Mouse (Mus musculus) neural tube, embryonic 14.5 days (tissue): ENCODE results near the gene Igf2bp2. TPM values are rescaled to one million over a fixed set of nuclear protein-coding genes. Genes with fewer than 3 reads are reported as not detected.

Experiments
- ATAC-seq: fragments of 200-750 bp; cut with Nextera tagmentation; 2 replicates; pipeline ENCODE4 v1.8.0; 2017; ENCODE audit warnings: low read depth, mild to moderate bottlenecking, moderate TSS enrichment, moderate library complexity
- H3K27ac ChIP-seq: fragments of 300-500 bp; sonication (generic); 2 replicates; pipeline ENCODE4 v1.5.1; 2014; ENCODE audit warnings: low read depth, mild to moderate bottlenecking, control low read depth, low read length, moderate library complexity, mixed read lengths
- H3K27me3 ChIP-seq: fragments of 300-500 bp; sonication (generic); 2 replicates; pipeline ENCODE4 v1.6.1; 2014; ENCODE audit warnings: low read length; ENCODE audit not compliant: control insufficient read depth, insufficient read depth
- H3K36me3 ChIP-seq: fragments of 300-500 bp; sonication (generic); 2 replicates; pipeline ENCODE4 v1.6.1; 2014; ENCODE audit warnings: low read length, mixed read lengths; ENCODE audit not compliant: control insufficient read depth, insufficient read depth
- H3K4me1 ChIP-seq: fragments of 300-500 bp; sonication (generic); 2 replicates; pipeline ENCODE4 v1.6.1; 2014; ENCODE audit warnings: low read length; ENCODE audit not compliant: control insufficient read depth, insufficient read depth
- H3K4me2 ChIP-seq: fragments of 300-500 bp; sonication (generic); 2 replicates; pipeline ENCODE4 v1.6.1; 2014; ENCODE audit warnings: mild to moderate bottlenecking, low read depth, low read length, control low read depth
- H3K4me3 ChIP-seq: fragments of 300-500 bp; sonication (generic); 2 replicates; pipeline ENCODE4 v1.5.1; 2014; ENCODE audit warnings: low read depth, low read length, control low read depth, mixed read lengths
- H3K9ac ChIP-seq: fragments of 300-500 bp; sonication (generic); replicated peaks from 2 replicates; pipeline ENCODE4 v1.6.1; 2014; ENCODE audit warnings: low read depth, mild to moderate bottlenecking, control low read depth, low read length, mixed read lengths
- H3K9me3 ChIP-seq: fragments of 300-500 bp; sonication (generic); 2 replicates; pipeline ENCODE4 v1.6.1; 2016; ENCODE audit warnings: low read length; ENCODE audit not compliant: control insufficient read depth
- WGBS: fragments of 180-500 bp; shearing (Covaris S2); extraction: QIAGEN DNeasy Blood & Tissue Kit; methylation state at CpG from one replicate; pipeline ENCODE4 v1.1.7; 2014; 5-methylcytosine and 5-hydroxymethylcytosine counted together
- polyA plus RNA-seq: library from polyadenylated mRNA; unstranded; fragments of >200 nt; fragmentation: Nextera tagmentation; extraction: Ambion mirVana; gene quantifications from 2 replicates; pipeline ENCODE4 v1.2.1, GENCODE M21; 2014

Gene Igf2bp2
- polyA plus RNA-seq, 1 experiment from 2014 or later: 16.6 TPM

- no peak overlapping the region for H3K27ac ChIP-seq
- H3K4me1 ChIP-seq: no peaks in the 10 kb centered on the region
- H3K36me3 ChIP-seq: peaks cover 23% of the 10 kb centered on the region
- no peaks in the 10 kb centered on the region for H3K27me3 ChIP-seq
- H3K4me3 ChIP-seq: no peak overlapping the region
- 82% methylated on average over 6 of the region's 6 CpGs for WGBS
- H3K4me2 ChIP-seq: no peak overlapping the region
- H3K9ac ChIP-seq: no peak overlapping the region
- ATAC-seq: no peak
- H3K9me3 ChIP-seq: no peaks in the 10 kb centered on the region
Observed at GRCm38 (mm10) chr16:22075067-22075466, 88.0 kb downstream of the Igf2bp2 start.

GRCm38 (mm10) chr16:22071361-22071760 lies 91.7 kb downstream of the Igf2bp2 start:
- Histone ChIP-seq H3K27me3 (no peaks in the 10 kb centered on the region), H3K27ac (no peak overlapping the region), H3K36me3 (peaks cover 28% of the 10 kb centered on the region; the same call in 1 of the 2 replicates), H3K9me3 (no peaks in the 10 kb centered on the region), H3K9ac (no peak overlapping the region), H3K4me3 (no peak overlapping the region), H3K4me2 (no peak overlapping the region), H3K4me1 (no peaks in the 10 kb centered on the region)
- WGBS: 83% methylated on average over 7 of the region's 7 CpGs
- ATAC-seq: no peak

DNA sequence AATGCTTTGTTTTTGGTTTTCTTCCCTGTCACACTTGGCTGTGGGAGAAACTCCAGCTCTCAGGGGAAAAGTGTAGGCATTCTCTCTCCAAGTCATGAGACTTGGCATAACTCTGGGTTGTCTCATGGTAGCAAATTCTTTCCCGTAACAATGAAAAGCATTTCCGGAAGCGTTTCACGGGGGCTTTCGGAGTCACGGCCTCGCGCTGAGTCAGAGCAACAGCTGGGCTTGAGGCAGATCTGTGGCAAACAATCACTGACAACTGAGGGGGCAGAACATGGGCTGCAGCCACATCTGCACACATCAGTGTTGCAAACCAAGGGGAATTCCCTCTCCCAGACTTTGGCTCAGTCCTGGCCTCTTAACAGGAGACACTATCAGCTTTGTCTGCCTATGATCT lies 95.7 kb downstream of the Igf2bp2 start:
- Histone ChIP-seq H3K27me3 (no peaks in the 10 kb centered on the region), H3K4me3 (no peak overlapping the region), H3K27ac (no peak overlapping the region), H3K9ac (no peak overlapping the region), H3K4me2 (no peak overlapping the region), H3K4me1 (no peaks in the 10 kb centered on the region), H3K36me3 (peaks cover 34% of the 10 kb centered on the region), H3K9me3 (no peaks in the 10 kb centered on the region)
- WGBS: 84% methylated on average over 8 of the region's 8 CpGs
- ATAC-seq: no peak

GRCm38 (mm10) chr16:22065536-22065935 lies 97.6 kb downstream of the Igf2bp2 start:
- Histone ChIP-seq H3K9me3 (no peaks in the 10 kb centered on the region), H3K27me3 (no peaks in the 10 kb centered on the region), H3K9ac (no peak overlapping the region), H3K4me2 (no peak overlapping the region), H3K4me3 (no peak overlapping the region), H3K4me1 (no peaks in the 10 kb centered on the region), H3K36me3 (peaks cover 39% of the 10 kb centered on the region), H3K27ac (no peak overlapping the region)
- no peak for ATAC-seq

GRCm38 (mm10) chr16:22062284-22062683 lies 100.8 kb downstream of the Igf2bp2 start:
- no peak overlapping the region for H3K4me3 ChIP-seq
- WGBS: 78% methylated on average over 4 of the region's 4 CpGs
- no peaks in the 10 kb centered on the region for H3K27me3 ChIP-seq
- no peak overlapping the region for H3K4me2 ChIP-seq
- no peak overlapping the region for H3K27ac ChIP-seq
- no peak for ATAC-seq
- H3K9me3 ChIP-seq: no peaks in the 10 kb centered on the region
- no peaks in the 10 kb centered on the region for H3K4me1 ChIP-seq
- no peak overlapping the region for H3K9ac ChIP-seq
- H3K36me3 ChIP-seq: peaks cover 29% of the 10 kb centered on the region

GRCm38 (mm10) chr16:22061555-22062160 lies 101.4 kb downstream of the Igf2bp2 start:
- Histone ChIP-seq H3K4me2 (no peak overlapping the region), H3K27ac (no peak overlapping the region), H3K9me3 (no peaks in the 10 kb centered on the region), H3K4me1 (no peaks in the 10 kb centered on the region), H3K36me3 (peaks cover 24% of the 10 kb centered on the region), H3K9ac (no peak overlapping the region), H3K4me3 (no peak overlapping the region), H3K27me3 (no peaks in the 10 kb centered on the region)
- WGBS: 86% methylated on average over 14 of the region's 14 CpGs
- ATAC-seq: no peak

GRCm38 (mm10) chr16:22060416-22060815 lies 102.7 kb downstream of the Igf2bp2 start:
- Histone ChIP-seq H3K27me3 (no peaks in the 10 kb centered on the region), H3K36me3 (peaks cover 18% of the 10 kb centered on the region), H3K9ac (no peak overlapping the region), H3K4me1 (no peaks in the 10 kb centered on the region), H3K27ac (no peak overlapping the region), H3K4me2 (no peak overlapping the region), H3K9me3 (no peaks in the 10 kb centered on the region), H3K4me3 (no peak overlapping the region)
- ATAC-seq: no peak
- 93% methylated on average over 10 of the region's 10 CpGs for WGBS

DNA sequence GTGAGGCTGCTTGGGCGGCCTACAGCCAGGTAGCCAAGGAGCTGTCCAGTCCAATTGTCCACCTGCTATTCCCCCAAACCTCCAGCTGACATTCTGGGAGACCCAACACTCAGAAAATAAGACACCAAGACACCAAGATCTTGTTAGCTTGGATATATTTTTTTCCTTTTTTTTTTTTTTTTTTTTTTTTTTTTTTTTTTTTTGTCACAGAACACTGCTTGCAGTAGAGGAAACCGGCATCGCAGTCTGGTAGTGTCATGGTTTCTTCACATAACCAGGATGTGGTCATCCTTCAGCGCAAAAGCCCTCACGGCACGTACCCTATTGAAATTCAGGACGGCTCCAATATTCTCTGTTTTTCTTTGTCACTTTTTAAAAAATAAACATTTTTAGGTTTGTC lies 104.2 kb downstream of the Igf2bp2 start:
- H3K4me3 ChIP-seq: no peak overlapping the region
- no peak overlapping the region for H3K4me2 ChIP-seq
- H3K9me3 ChIP-seq: no peaks in the 10 kb centered on the region
- WGBS: 95% methylated on average over 7 of the region's 7 CpGs
- H3K27me3 ChIP-seq: no peaks in the 10 kb centered on the region
- no peak for ATAC-seq
- no peaks in the 10 kb centered on the region for H3K4me1 ChIP-seq
- H3K27ac ChIP-seq: no peak overlapping the region
- H3K9ac ChIP-seq: no peak overlapping the region
- H3K36me3 ChIP-seq: peaks cover 17% of the 10 kb centered on the region

GRCm38 (mm10) chr16:22057498-22057897 lies 105.6 kb downstream of the Igf2bp2 start:
- Histone ChIP-seq H3K4me3 (no peak overlapping the region), H3K36me3 (peaks cover 8% of the 10 kb centered on the region), H3K4me1 (no peaks in the 10 kb centered on the region), H3K4me2 (no peak overlapping the region), H3K9ac (no peak overlapping the region), H3K9me3 (no peaks in the 10 kb centered on the region), H3K27me3 (no peaks in the 10 kb centered on the region), H3K27ac (no peak overlapping the region)
- ATAC-seq: no peak
- WGBS: 74% methylated on average over 6 of the region's 6 CpGs
